Mouse (Mus musculus): ENCODE results near the gene Rabl3. TPM values are rescaled to one million over a fixed set of nuclear protein-coding genes. Genes with fewer than 3 reads are reported as not detected.

The Rabl3 gene
- total and polyA plus RNA-seq, 3 experiments = 7.3 to 13.5 TPM; not detected in 1

DNA sequence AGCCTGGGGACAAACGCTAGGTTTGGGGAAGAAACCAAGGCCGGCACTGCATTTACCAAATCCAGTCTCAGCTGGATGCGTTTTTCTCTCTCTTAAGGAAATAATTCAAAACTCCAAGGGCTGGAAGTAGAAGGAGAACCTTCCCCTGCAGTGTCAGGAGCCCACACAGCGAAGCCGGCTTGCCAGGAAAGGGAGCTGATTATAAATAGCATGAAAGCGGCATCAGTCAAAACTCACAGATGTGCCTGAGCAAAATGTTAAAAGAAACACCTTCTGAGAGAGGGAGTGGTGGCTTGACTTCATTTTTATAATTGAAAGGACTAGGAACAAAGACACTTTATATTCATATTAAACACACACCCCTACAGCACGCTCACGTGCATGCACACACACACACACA lies 70.6 kb downstream of the Rabl3 start:
- no peaks in the 10 kb centered on the region for H3K9me3 ChIP-seq (replicated peaks; ENCODE audit: insufficient read depth, low read length)
- no peak for DNase-seq (ENCODE audit: low read depth, low spot score)
- no peak overlapping the region for H3K4me3 ChIP-seq (ENCODE audit: control insufficient read depth in 1 of 2, insufficient read depth in 1 of 2, low read depth in 2 of 2, low read length in 2 of 2)
- H3K27ac ChIP-seq (ENCODE audit: control insufficient read depth, low read depth, low read length) = no peak overlapping the region
- no peaks in the 10 kb centered on the region for H3K36me3 ChIP-seq (ENCODE audit: control insufficient read depth in 1 of 2, insufficient read depth in 2 of 2, low read length in 2 of 2)
- peaks cover 1 to 3% of the 10 kb centered on the region in 2 experiments; a peak in 2 of 4 replicates for H3K27me3 ChIP-seq (ENCODE audit: control insufficient read depth in 1 of 2, insufficient read depth in 2 of 2, low read length in 2 of 2)
- H3K9ac ChIP-seq (ENCODE audit: control insufficient read depth, low read depth, low read length, poor library complexity, severe bottlenecking) = no peak overlapping the region
- TF ChIP-seq BHLHE40 (IDR thresholded peaks at IDR 0.05; ENCODE audit: borderline replicate concordance, low read depth, low read length) (no peak), MAZ (IDR thresholded peaks at IDR 0.05; ENCODE audit: low read depth, low read length) (no peak), HCFC1 (IDR thresholded peaks at IDR 0.05; ENCODE audit: low read depth, low read length) (no peak), TBP (IDR thresholded peaks at IDR 0.05; ENCODE audit: low read depth, low read length) (no peak), POLR2AphosphoS5 (IDR thresholded peaks at IDR 0.05; ENCODE audit: borderline replicate concordance, low read depth, low read length) (no peak), EP300 (IDR thresholded peaks at IDR 0.05; ENCODE audit: low read depth in 1 of 2, low read length in 2 of 2) (no peak), ELF1 (IDR thresholded peaks at IDR 0.05; ENCODE audit: low read depth, low read length) (no peak), ZKSCAN1 (IDR thresholded peaks at IDR 0.05; ENCODE audit: low read depth, low read length) (no peak), UBTF (IDR thresholded peaks at IDR 0.05; ENCODE audit: borderline replicate concordance, insufficient read depth, low read depth, low read length) (no peak), ETS1 (IDR thresholded peaks at IDR 0.05; ENCODE audit: low read depth, low read length) (no peak), MAFK (IDR thresholded peaks at IDR 0.05; ENCODE audit: borderline replicate concordance, low read depth, low read length) (no peak), MYC (IDR thresholded peaks at IDR 0.05; ENCODE audit: low read depth, low read length) (no peak), TAL1 (IDR thresholded peaks at IDR 0.05; ENCODE audit: low read length) (no peak), JUND (IDR thresholded peaks at IDR 0.05; ENCODE audit: low read depth, low read length) (no peak), ZNF384 (IDR thresholded peaks at IDR 0.05; ENCODE audit: low read depth, low read length) (no peak)
- no peaks in the 10 kb centered on the region for H3K79me2 ChIP-seq (ENCODE audit: control insufficient read depth, insufficient read depth, low read length, poor library complexity)
- no peaks in the 10 kb centered on the region for H3K4me1 ChIP-seq (ENCODE audit: control insufficient read depth in 1 of 2, insufficient read depth in 2 of 2, low read length in 2 of 2)

DNA sequence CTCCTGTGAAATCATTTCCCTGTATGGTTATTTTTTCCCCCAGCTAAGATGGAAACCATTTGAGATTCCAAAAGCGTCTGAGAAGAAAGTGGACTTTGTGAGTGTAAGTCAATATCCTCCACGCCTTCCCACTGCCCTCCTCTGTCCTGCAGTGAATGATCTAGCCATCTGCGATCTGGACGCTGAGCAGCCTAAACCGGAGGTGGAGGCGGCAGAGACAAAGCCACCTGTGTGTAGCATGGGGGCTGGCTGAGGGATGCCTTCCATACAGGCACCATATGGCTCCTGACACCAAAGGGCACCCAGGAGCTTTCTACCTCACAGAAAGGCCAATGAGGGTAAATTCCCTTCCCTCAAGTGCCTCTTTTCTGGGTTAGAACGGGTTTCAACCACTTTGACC lies 71.4 kb downstream of the Rabl3 start:
- no peaks in the 10 kb centered on the region for H3K36me3 ChIP-seq (ENCODE audit: control insufficient read depth in 1 of 2, insufficient read depth in 2 of 2, low read length in 2 of 2)
- no peak overlapping the region for H3K27ac ChIP-seq (ENCODE audit: control insufficient read depth, low read depth, low read length)
- no peaks in the 10 kb centered on the region for H3K9me3 ChIP-seq (replicated peaks; ENCODE audit: insufficient read depth, low read length)
- H3K9ac ChIP-seq (ENCODE audit: control insufficient read depth, low read depth, low read length, poor library complexity, severe bottlenecking) = no peak overlapping the region
- TF ChIP-seq JUND (IDR thresholded peaks at IDR 0.05; ENCODE audit: low read depth, low read length) (no peak), ZNF384 (IDR thresholded peaks at IDR 0.05; ENCODE audit: low read depth, low read length) (no peak), E2F4 (IDR thresholded peaks at IDR 0.05; ENCODE audit: borderline replicate concordance, low read depth, low read length) (no peak), CHD2 (IDR thresholded peaks at IDR 0.05; ENCODE audit: low read length) (no peak), MXI1 (IDR thresholded peaks at IDR 0.05; ENCODE audit: low read depth, low read length) (no peak), NRF1 (IDR thresholded peaks at IDR 0.05; ENCODE audit: insufficient read depth, low read depth, low read length, poor library complexity, severe bottlenecking) (no peak), UBTF (IDR thresholded peaks at IDR 0.05; ENCODE audit: borderline replicate concordance, insufficient read depth, low read depth, low read length) (no peak), CHD1 (IDR thresholded peaks at IDR 0.05; ENCODE audit: low read depth, low read length) (no peak), MAZ (IDR thresholded peaks at IDR 0.05; ENCODE audit: low read depth, low read length) (no peak), ELF1 (IDR thresholded peaks at IDR 0.05; ENCODE audit: low read depth, low read length) (no peak), USF2 (IDR thresholded peaks at IDR 0.05; ENCODE audit: borderline replicate concordance in 1 of 2, insufficient read depth in 1 of 2, low read depth in 1 of 2, low read length in 2 of 2) (no peak), POLR2A (IDR thresholded peaks at IDR 0.05; ENCODE audit: control insufficient read depth in 1 of 2, insufficient read depth in 1 of 2, low read depth in 1 of 2, low read length in 2 of 2, poor library complexity in 1 of 2) (no peak), MAX (IDR thresholded peaks at IDR 0.05; ENCODE audit: low read length) (no peak), SMC3 (IDR thresholded peaks at IDR 0.05; ENCODE audit: low read depth, low read length) (no peak), RAD21 (IDR thresholded peaks at IDR 0.05; ENCODE audit: low read depth, low read length) (no peak)
- DNase-seq (ENCODE audit: low read depth, low spot score) = no peak
- no peaks in the 10 kb centered on the region for H3K79me2 ChIP-seq (ENCODE audit: control insufficient read depth, insufficient read depth, low read length, poor library complexity)
- H3K4me3 ChIP-seq (ENCODE audit: control insufficient read depth in 1 of 2, insufficient read depth in 1 of 2, low read depth in 2 of 2, low read length in 2 of 2) = no peak overlapping the region
- peaks cover 0 to 1% of the 10 kb centered on the region in 2 experiments; a peak in 2 of 4 replicates for H3K27me3 ChIP-seq (ENCODE audit: control insufficient read depth in 1 of 2, insufficient read depth in 2 of 2, low read length in 2 of 2)
- H3K4me1 ChIP-seq (ENCODE audit: control insufficient read depth in 1 of 2, insufficient read depth in 2 of 2, low read length in 2 of 2) = no peaks in the 10 kb centered on the region

All from MEL (cell line).